Comparison of ENCODE assay signal across 9 mouse cellular contexts in the genomic region with DNA sequence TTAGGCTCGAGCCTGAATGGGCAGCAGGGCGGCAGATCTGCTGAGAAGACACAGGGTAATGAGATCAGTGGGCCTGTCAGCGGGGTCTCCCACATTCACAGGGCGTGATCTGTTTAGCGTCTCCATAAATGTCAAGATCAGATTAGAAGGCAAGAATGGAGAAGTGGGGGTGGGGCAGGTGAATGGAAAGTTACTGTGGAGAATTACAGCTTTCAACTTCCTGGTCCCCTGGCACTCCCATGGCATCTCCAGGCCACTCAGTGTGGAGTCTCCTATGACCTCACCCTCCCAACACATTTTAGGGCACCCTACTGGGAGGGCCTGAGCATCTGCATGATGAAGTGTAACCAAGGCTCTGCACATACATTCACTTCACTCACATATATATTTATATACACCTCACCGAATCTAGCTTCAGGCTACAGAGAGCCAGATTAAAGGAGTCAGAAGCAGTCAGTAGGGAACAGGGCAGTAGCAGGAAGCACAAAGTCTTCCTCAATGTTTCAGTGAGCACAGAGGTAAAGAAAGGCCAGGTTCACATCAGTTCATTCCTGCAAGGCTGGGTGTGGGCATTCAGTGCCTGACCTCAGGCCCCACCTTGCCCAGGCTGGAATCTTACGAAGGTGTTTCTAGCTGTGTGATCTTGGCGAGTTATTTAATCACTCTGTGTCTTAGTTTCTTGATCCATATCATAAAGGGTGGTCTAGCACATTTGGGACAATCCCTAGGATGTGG. TPM values are rescaled to one million over a fixed set of nuclear protein-coding genes. Genes with fewer than 3 reads are reported as not detected.
A peak's percentile ranks its signal among the peaks of the same experiment; 100 is the strongest.
DNase-seq lines count a peak whose midpoint lies in the region; ATAC-seq and TF ChIP-seq lines count a peak whose summit lies in the region.
"Had no signal": no experiment of that assay in that cellular context is flagged by ENCODE, and none has a peak within 500 bp of the region (broad histone marks: within the 10 kb centered on the region; RNA-seq: fewer than 3 reads in every experiment).

No protein-coding gene starts in this region.

- H3K4me3 ChIP-seq in kidney, embryonic 16.5 days (ENCODE audit: low read length), result no peak overlapping the region
- H3K4me3 ChIP-seq in cortical plate, adult 2 months (ENCODE audit: insufficient read depth, low read length), result no peak overlapping the region
- H3K4me3 ChIP-seq in hindbrain, embryonic 13.5 days, result no peak overlapping the region
- H3K4me3 ChIP-seq in heart, embryonic 12.5 days, result no peak overlapping the region

- H3K4me2 ChIP-seq in kidney, embryonic 16.5 days (replicated peaks; ENCODE audit: low read depth, low read length), result no peak overlapping the region
- H3K4me2 ChIP-seq in hindbrain, embryonic 13.5 days, result no peak overlapping the region; the same call in 1 of the 2 replicates
- H3K4me2 ChIP-seq in heart, embryonic 12.5 days, result no peak overlapping the region
- H3K4me2 ChIP-seq: lung, embryonic 14.5 days had no signal

- H3K4me1 ChIP-seq in kidney, embryonic 16.5 days (ENCODE audit: insufficient read depth, low read length), result peaks cover 17% of the 10 kb centered on the region
- H3K4me1 ChIP-seq in cortical plate, adult 2 months (ENCODE audit: control insufficient read depth, insufficient read depth, low read length), result peaks cover 7% of the 10 kb centered on the region
- H3K4me1 ChIP-seq in hindbrain, embryonic 13.5 days (replicated peaks), result peaks cover 56% of the 10 kb centered on the region
- H3K4me1 ChIP-seq in heart, embryonic 12.5 days (replicated peaks), result peaks cover 49% of the 10 kb centered on the region

- TF ChIP-seq POLR2A in cortical plate, adult 2 months (IDR thresholded peaks at IDR 0.05; ENCODE audit: extremely low read depth, insufficient read depth, low read length), result no peak

- H3K9ac ChIP-seq in kidney, embryonic 16.5 days (replicated peaks; ENCODE audit: low read length), result no peak overlapping the region
- peak overlapping the region; percentile 71 for H3K9ac ChIP-seq in hindbrain, embryonic 13.5 days
- no peak overlapping the region for H3K9ac ChIP-seq in heart, embryonic 12.5 days
- H3K9ac ChIP-seq: lung, embryonic 14.5 days had no signal

- no peak overlapping the region for H3K27ac ChIP-seq in kidney, embryonic 16.5 days (ENCODE audit: low read length)
- H3K27ac ChIP-seq in cortical plate, adult 2 months (ENCODE audit: insufficient read depth, low read length), result 0 out of 2 replicates have a peak overlapping the region, but pooled peaks have one; percentile 43
- H3K27ac ChIP-seq in hindbrain, embryonic 13.5 days, result peak overlapping the region; percentile 94
- no peak overlapping the region for H3K27ac ChIP-seq in heart, embryonic 12.5 days (ENCODE audit: poor library complexity, severe bottlenecking)

- peak; percentile 56 for DNase-seq in kidney, adult 11 months
- DNase-seq in large intestine, adult 2 months (ENCODE audit: low read depth, low spot score), result peak; percentile 69
- no peak for DNase-seq in spleen, adult 12 weeks (ENCODE audit: low spot score)
- DNase-seq in right cerebral cortex, adult 2 months (ENCODE audit: low spot score in 2 of 2), result no peak
- DNase-seq: lung, embryonic 14.5 days had no signal

- peaks cover 16% of the 10 kb centered on the region for H3K27me3 ChIP-seq in kidney, embryonic 16.5 days (ENCODE audit: insufficient read depth, low read length)
- no peaks in the 10 kb centered on the region for H3K27me3 ChIP-seq in hindbrain, embryonic 13.5 days
- H3K27me3 ChIP-seq in heart, embryonic 12.5 days (replicated peaks), result peaks cover 35% of the 10 kb centered on the region

- no peaks in the 10 kb centered on the region for H3K36me3 ChIP-seq in kidney, embryonic 16.5 days (ENCODE audit: insufficient read depth, low read length)
- peaks cover 8% of the 10 kb centered on the region for H3K36me3 ChIP-seq in hindbrain, embryonic 13.5 days
- H3K36me3 ChIP-seq in heart, embryonic 12.5 days, result no peaks in the 10 kb centered on the region

- no peaks in the 10 kb centered on the region for H3K9me3 ChIP-seq in kidney, embryonic 16.5 days (ENCODE audit: low read length)
- H3K9me3 ChIP-seq in hindbrain, embryonic 13.5 days, result no peaks in the 10 kb centered on the region
- no peaks in the 10 kb centered on the region for H3K9me3 ChIP-seq in heart, embryonic 12.5 days (replicated peaks)

- 46% methylated on average over 8 of the region's 8 CpGs for WGBS in kidney, embryonic 16.5 days
- 73% methylated on average over 8 of the region's 8 CpGs for WGBS in hindbrain, embryonic 13.5 days
- 23% methylated on average over 8 of the region's 8 CpGs for WGBS in large intestine, adult 2 months
- WGBS in heart, embryonic 12.5 days, result 40% methylated on average over 8 of the region's 8 CpGs

- no peak for TF ChIP-seq CTCF in cortical plate, adult 2 months (IDR thresholded peaks at IDR 0.05; ENCODE audit: extremely low read depth, insufficient read depth, low read length)

- ATAC-seq in kidney, embryonic 16.5 days (ENCODE audit: low FRiP score, low TSS enrichment), result no peak
- ATAC-seq in hindbrain, embryonic 13.5 days (ENCODE audit: low FRiP score), result no peak
- no peak for ATAC-seq in heart, embryonic 12.5 days (ENCODE audit: insufficient number of reproducible peaks, low FRiP score)

RNA-seq across cellular contexts. Expression of a gene that starts 1.6 kb away (rescaled TPM):
- polyA plus RNA-seq in kidney, embryonic 16.5 days (2015; fragmentation: Nextera tagmentation; extraction: Ambion mirVana), result 1.4 and 2.5 TPM in 2 replicates
- polyA plus RNA-seq in cortical plate, adult 2 months (2012; rRNA removed), result 314 and 357 TPM in 2 replicates
- polyA plus RNA-seq in hindbrain, embryonic 13.5 days (2015; fragmentation: Nextera tagmentation; extraction: Ambion mirVana), result 294 and 312 TPM in 2 replicates
- 6.4 and 8.6 TPM in 2 replicates for polyA plus RNA-seq in large intestine, adult 2 months (2012; rRNA removed)
- polyA plus RNA-seq in heart, embryonic 12.5 days (2016; fragmentation: Nextera tagmentation; extraction: Ambion mirVana), result 1.1 and 1.7 TPM in 2 replicates

RNA-seq across cellular contexts. Expression of a gene that starts 3.7 kb away (rescaled TPM):
- polyA plus RNA-seq in kidney, embryonic 16.5 days (2015; fragmentation: Nextera tagmentation; extraction: Ambion mirVana), result 0.99 and 1.7 TPM in 2 replicates
- polyA plus RNA-seq in cortical plate, adult 2 months (2012; rRNA removed), result 3.2 and 4.1 TPM in 2 replicates
- 25.0 and 27.1 TPM in 2 replicates for polyA plus RNA-seq in hindbrain, embryonic 13.5 days (2015; fragmentation: Nextera tagmentation; extraction: Ambion mirVana)
- 0.36 and 0.86 TPM in 2 replicates for polyA plus RNA-seq in large intestine, adult 2 months (2012; rRNA removed)
- 5.3 and 5.7 TPM in 2 replicates for polyA plus RNA-seq in heart, embryonic 12.5 days (2016; fragmentation: Nextera tagmentation; extraction: Ambion mirVana)

RNA-seq across cellular contexts. Expression of a gene that starts 32.8 kb away (rescaled TPM):
- polyA plus RNA-seq in kidney, embryonic 16.5 days (2015; fragmentation: Nextera tagmentation; extraction: Ambion mirVana), result 0.44 and 0.66 TPM in 2 replicates
- 0.15 and 0.25 TPM in 2 replicates for polyA plus RNA-seq in cortical plate, adult 2 months (2012; rRNA removed)
- polyA plus RNA-seq in hindbrain, embryonic 13.5 days (2015; fragmentation: Nextera tagmentation; extraction: Ambion mirVana), result 1.0 and 1.5 TPM in 2 replicates
- 0.31 TPM in 1 of 2 replicates, not detected in the other for polyA plus RNA-seq in large intestine, adult 2 months (2012; rRNA removed)
- polyA plus RNA-seq in heart, embryonic 12.5 days (2016; fragmentation: Nextera tagmentation; extraction: Ambion mirVana), result 0.57 TPM in 1 of 2 replicates, not detected in the other

RNA-seq across cellular contexts. Expression of a gene that starts 33.4 kb away (rescaled TPM):
- polyA plus RNA-seq in kidney, embryonic 16.5 days (2015; fragmentation: Nextera tagmentation; extraction: Ambion mirVana), result 72.3 and 79.1 TPM in 2 replicates
- polyA plus RNA-seq in cortical plate, adult 2 months (2012; rRNA removed), result 46.0 and 47.9 TPM in 2 replicates
- 58.8 and 62.2 TPM in 2 replicates for polyA plus RNA-seq in hindbrain, embryonic 13.5 days (2015; fragmentation: Nextera tagmentation; extraction: Ambion mirVana)
- polyA plus RNA-seq in large intestine, adult 2 months (2012; rRNA removed), result 33.9 and 37.9 TPM in 2 replicates
- polyA plus RNA-seq in heart, embryonic 12.5 days (2016; fragmentation: Nextera tagmentation; extraction: Ambion mirVana), result 57.4 and 62.0 TPM in 2 replicates

Comparison
In these comparisons a context has a peak if more than half of its experiments do, and no peak if none do; other contexts are left out.
1. DNase-seq: peak in kidney, adult 11 months (single experiment) and large intestine, adult 2 months (single experiment); none in spleen, adult 12 weeks (single experiment) and right cerebral cortex, adult 2 months (0 of 2).
2. H3K27ac ChIP-seq: peak in cortical plate, adult 2 months (single experiment) and hindbrain, embryonic 13.5 days (single experiment); none in kidney, embryonic 16.5 days (single experiment) and heart, embryonic 12.5 days (single experiment).
3. RNA of a gene that starts 1.6 kb away (polyA plus RNA-seq): 314 to 357 TPM in cortical plate, adult 2 months and 294 to 312 TPM in hindbrain, embryonic 13.5 days; 6.4 to 8.6 TPM in large intestine, adult 2 months, 1.4 to 2.5 TPM in kidney, embryonic 16.5 days and 1.1 to 1.7 TPM in heart, embryonic 12.5 days; every median in the first group is over 10 times any median in the second.